In the genomic region with DNA sequence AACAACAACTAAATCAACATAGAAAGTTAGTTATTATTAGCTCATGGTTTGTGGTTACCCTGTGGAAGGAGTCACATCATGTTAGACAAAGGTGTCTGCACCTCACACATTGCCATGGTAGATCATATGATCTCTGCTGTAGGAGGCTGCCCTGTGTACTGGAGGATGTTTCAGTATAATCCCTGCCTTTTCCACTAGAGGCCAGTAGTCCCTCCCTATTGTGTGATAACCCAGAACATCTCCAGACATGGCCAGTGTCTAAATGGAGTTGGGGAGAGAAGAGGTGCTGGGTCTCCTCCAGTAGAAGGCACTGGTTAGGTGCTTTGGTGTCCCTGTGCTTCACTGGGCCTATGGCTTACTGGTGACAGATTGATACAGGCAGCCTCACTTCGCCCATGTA, we compare ENCODE assay signal across 10 mouse cellular contexts.
DNase-seq lines count a peak whose midpoint lies in the region; ATAC-seq lines count a peak whose summit lies in the region.
"Had no signal": no experiment of that assay in that cellular context is flagged by ENCODE, and none has a peak within 500 bp of the region (broad histone marks: within the 10 kb centered on the region; RNA-seq: fewer than 3 reads in every experiment).

No protein-coding gene starts in this region.

- H3K9me3 ChIP-seq in embryonic facial prominence, embryonic 11.5 days (replicated peaks; ENCODE audit: control insufficient read depth, low read length), result no peaks in the 10 kb centered on the region
- H3K9me3 ChIP-seq in embryonic facial prominence, embryonic 10.5 days, result no peaks in the 10 kb centered on the region
- no peaks in the 10 kb centered on the region for H3K9me3 ChIP-seq in liver, embryonic 12.5 days (replicated peaks)
- H3K9me3 ChIP-seq in liver, embryonic 11.5 days (ENCODE audit: control insufficient read depth, low read length), result no peaks in the 10 kb centered on the region
- H3K9me3 ChIP-seq in midbrain, embryonic 14.5 days (ENCODE audit: control insufficient read depth, low read length), result no peaks in the 10 kb centered on the region
- H3K9me3 ChIP-seq: limb, embryonic 12.5 days had no signal

- H3K4me1 ChIP-seq in embryonic facial prominence, embryonic 11.5 days (ENCODE audit: control insufficient read depth, insufficient read depth, low read length), result no peaks in the 10 kb centered on the region
- peaks cover 5% of the 10 kb centered on the region; the same call in 1 of the 2 replicates for H3K4me1 ChIP-seq in embryonic facial prominence, embryonic 10.5 days
- H3K4me1 ChIP-seq in liver, embryonic 12.5 days, result no peaks in the 10 kb centered on the region
- no peaks in the 10 kb centered on the region for H3K4me1 ChIP-seq in liver, embryonic 11.5 days (replicated peaks; ENCODE audit: control insufficient read depth, insufficient read depth, low read length)
- no peaks in the 10 kb centered on the region for H3K4me1 ChIP-seq in midbrain, embryonic 14.5 days (ENCODE audit: control insufficient read depth, insufficient read depth, low read length)
- H3K4me1 ChIP-seq: limb, embryonic 12.5 days had no signal

- peak; percentile 49; the same call in 1 of the 2 replicates for ATAC-seq in embryonic facial prominence, embryonic 11.5 days (replicated peaks; ENCODE audit: insufficient number of reproducible peaks, low FRiP score, low TSS enrichment, low read depth)
- ATAC-seq in liver, embryonic 12.5 days, result peak; percentile 15; the same call in 1 of the 2 replicates
- ATAC-seq in liver, embryonic 11.5 days (replicated peaks; ENCODE audit: low FRiP score), result no peak; the same call in 1 of the 2 replicates
- no peak for ATAC-seq in midbrain, embryonic 14.5 days (ENCODE audit: low FRiP score, low TSS enrichment)

- no peak overlapping the region for H3K4me3 ChIP-seq in embryonic facial prominence, embryonic 11.5 days (ENCODE audit: low read depth, low read length)
- H3K4me3 ChIP-seq in embryonic facial prominence, embryonic 10.5 days, result no peak overlapping the region
- no peak overlapping the region for H3K4me3 ChIP-seq in liver, embryonic 12.5 days
- no peak overlapping the region for H3K4me3 ChIP-seq in liver, embryonic 11.5 days (ENCODE audit: low read depth, low read length)
- no peak overlapping the region for H3K4me3 ChIP-seq in midbrain, embryonic 14.5 days (replicated peaks; ENCODE audit: low read depth, low read length)
- H3K4me3 ChIP-seq: limb, embryonic 12.5 days had no signal

- 76% methylated on average over 1 of the region's 1 CpGs for WGBS in embryonic facial prominence, embryonic 11.5 days
- 83% methylated on average over 1 of the region's 1 CpGs for WGBS in embryonic facial prominence, embryonic 10.5 days
- 63% methylated on average over 1 of the region's 1 CpGs for WGBS in liver, embryonic 12.5 days (ENCODE audit: insufficient replicate concordance)
- 76% methylated on average over 1 of the region's 1 CpGs for WGBS in liver, embryonic 11.5 days
- WGBS in midbrain, embryonic 14.5 days, result 91% methylated on average over 1 of the region's 1 CpGs

- H3K27me3 ChIP-seq in embryonic facial prominence, embryonic 11.5 days (ENCODE audit: control insufficient read depth, insufficient read depth, low read length), result no peaks in the 10 kb centered on the region
- no peaks in the 10 kb centered on the region for H3K27me3 ChIP-seq in embryonic facial prominence, embryonic 10.5 days (replicated peaks; ENCODE audit: low read depth, poor library complexity, severe bottlenecking)
- no peaks in the 10 kb centered on the region for H3K27me3 ChIP-seq in liver, embryonic 12.5 days (replicated peaks)
- H3K27me3 ChIP-seq in liver, embryonic 11.5 days (replicated peaks; ENCODE audit: control insufficient read depth, insufficient read depth, low read length), result no peaks in the 10 kb centered on the region
- H3K27me3 ChIP-seq in midbrain, embryonic 14.5 days (ENCODE audit: control insufficient read depth, insufficient read depth, low read length), result no peaks in the 10 kb centered on the region
- H3K27me3 ChIP-seq: limb, embryonic 12.5 days had no signal

- H3K27ac ChIP-seq in embryonic facial prominence, embryonic 11.5 days (replicated peaks; ENCODE audit: low read depth, low read length), result no peak overlapping the region
- H3K27ac ChIP-seq in embryonic facial prominence, embryonic 10.5 days (replicated peaks), result no peak overlapping the region
- H3K27ac ChIP-seq in liver, embryonic 12.5 days, result no peak overlapping the region
- no peak overlapping the region for H3K27ac ChIP-seq in liver, embryonic 11.5 days (ENCODE audit: low read depth, low read length)
- no peak overlapping the region for H3K27ac ChIP-seq in midbrain, embryonic 14.5 days (replicated peaks; ENCODE audit: low read depth, low read length)
- H3K27ac ChIP-seq: limb, embryonic 12.5 days had no signal

- H3K9ac ChIP-seq in embryonic facial prominence, embryonic 11.5 days (replicated peaks; ENCODE audit: low read length), result no peak overlapping the region
- H3K9ac ChIP-seq in liver, embryonic 12.5 days, result no peak overlapping the region
- no peak overlapping the region for H3K9ac ChIP-seq in liver, embryonic 11.5 days (ENCODE audit: low read depth, low read length)
- H3K9ac ChIP-seq in midbrain, embryonic 14.5 days (replicated peaks; ENCODE audit: low read length), result no peak overlapping the region
- H3K9ac ChIP-seq: limb, embryonic 12.5 days had no signal

- no peaks in the 10 kb centered on the region for H3K36me3 ChIP-seq in embryonic facial prominence, embryonic 11.5 days (replicated peaks; ENCODE audit: control insufficient read depth, insufficient read depth, low read depth, low read length)
- H3K36me3 ChIP-seq in embryonic facial prominence, embryonic 10.5 days (replicated peaks), result no peaks in the 10 kb centered on the region
- H3K36me3 ChIP-seq in liver, embryonic 12.5 days, result no peaks in the 10 kb centered on the region
- H3K36me3 ChIP-seq in liver, embryonic 11.5 days (ENCODE audit: control insufficient read depth, insufficient read depth, low read length), result no peaks in the 10 kb centered on the region
- H3K36me3 ChIP-seq in midbrain, embryonic 14.5 days (ENCODE audit: control insufficient read depth, insufficient read depth, low read length), result no peaks in the 10 kb centered on the region
- H3K36me3 ChIP-seq: limb, embryonic 12.5 days had no signal

- H3K4me2 ChIP-seq in embryonic facial prominence, embryonic 11.5 days (ENCODE audit: low read depth, low read length), result no peak overlapping the region
- no peak overlapping the region for H3K4me2 ChIP-seq in liver, embryonic 12.5 days
- H3K4me2 ChIP-seq in liver, embryonic 11.5 days, result no peak overlapping the region
- H3K4me2 ChIP-seq in midbrain, embryonic 14.5 days (ENCODE audit: low read length), result no peak overlapping the region
- H3K4me2 ChIP-seq: limb, embryonic 12.5 days had no signal

- DNase-seq in embryonic facial prominence, embryonic 11.5 days (ENCODE audit: low spot score), result peak; percentile 18
- DNase-seq in embryonic facial prominence, embryonic 10.5 days (ENCODE audit: low spot score), result no peak
- no peak for DNase-seq in liver, embryonic 11.5 days (ENCODE audit: low spot score)
- DNase-seq in embryo, embryonic 11 days, result peak; percentile 26
- peak; percentile 44 for DNase-seq in midbrain, embryonic 14.5 days
- no peak for DNase-seq in ovary, postnatal 36 days (ENCODE audit: low spot score)
- no peak for DNase-seq in left cerebral cortex, adult 8-10 months (ENCODE audit: low spot score in 2 of 2)
- DNase-seq: right cerebral cortex, postnatal 14 days had no signal

Comparison
In these comparisons a context has a peak if more than half of its experiments do, and no peak if none do; other contexts are left out.
1. ATAC-seq: peak in embryonic facial prominence, embryonic 11.5 days (single experiment) and liver, embryonic 12.5 days (single experiment); none in liver, embryonic 11.5 days (single experiment) and midbrain, embryonic 14.5 days (single experiment).
2. DNase-seq: peak in embryonic facial prominence, embryonic 11.5 days (single experiment), embryo, embryonic 11 days (single experiment) and midbrain, embryonic 14.5 days (single experiment); none in embryonic facial prominence, embryonic 10.5 days (single experiment), liver, embryonic 11.5 days (single experiment), ovary, postnatal 36 days (single experiment) and left cerebral cortex, adult 8-10 months (0 of 2).